Mouse (Mus musculus): ENCODE measurements around the gene Ubc.

Gene Ubc

DNA sequence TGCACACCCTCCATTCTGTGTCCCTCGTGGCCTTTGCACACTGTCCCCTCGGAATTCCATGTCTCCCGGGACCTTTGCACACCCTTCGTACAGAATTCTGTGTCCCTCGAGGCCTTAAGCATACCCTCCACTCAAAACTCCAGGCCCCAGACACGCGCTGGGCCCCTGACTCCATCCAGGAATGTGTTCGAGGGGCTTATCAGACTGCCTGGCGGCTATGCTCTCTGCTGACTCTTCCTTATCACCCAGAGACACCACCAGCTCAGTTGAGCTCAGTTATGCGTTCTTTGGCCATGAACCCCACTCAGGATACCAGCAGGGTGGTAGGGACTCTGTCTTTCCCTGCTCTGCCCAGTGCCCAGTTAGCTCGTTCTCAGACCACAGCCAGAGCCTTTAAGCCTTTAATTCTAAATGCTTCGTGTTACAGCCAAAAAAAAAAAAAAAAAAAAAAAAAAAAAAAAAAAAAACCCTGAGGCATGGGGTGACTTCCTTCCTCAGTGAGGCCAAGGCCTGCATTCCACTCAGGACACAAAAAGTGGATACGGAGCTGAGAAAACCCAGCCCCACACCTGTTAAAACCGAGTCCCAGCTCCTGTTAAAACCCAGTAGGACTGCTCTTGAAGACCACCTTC lies 48.4 kb downstream of the Ubc start:
- DNase-seq, result no peak

DNA sequence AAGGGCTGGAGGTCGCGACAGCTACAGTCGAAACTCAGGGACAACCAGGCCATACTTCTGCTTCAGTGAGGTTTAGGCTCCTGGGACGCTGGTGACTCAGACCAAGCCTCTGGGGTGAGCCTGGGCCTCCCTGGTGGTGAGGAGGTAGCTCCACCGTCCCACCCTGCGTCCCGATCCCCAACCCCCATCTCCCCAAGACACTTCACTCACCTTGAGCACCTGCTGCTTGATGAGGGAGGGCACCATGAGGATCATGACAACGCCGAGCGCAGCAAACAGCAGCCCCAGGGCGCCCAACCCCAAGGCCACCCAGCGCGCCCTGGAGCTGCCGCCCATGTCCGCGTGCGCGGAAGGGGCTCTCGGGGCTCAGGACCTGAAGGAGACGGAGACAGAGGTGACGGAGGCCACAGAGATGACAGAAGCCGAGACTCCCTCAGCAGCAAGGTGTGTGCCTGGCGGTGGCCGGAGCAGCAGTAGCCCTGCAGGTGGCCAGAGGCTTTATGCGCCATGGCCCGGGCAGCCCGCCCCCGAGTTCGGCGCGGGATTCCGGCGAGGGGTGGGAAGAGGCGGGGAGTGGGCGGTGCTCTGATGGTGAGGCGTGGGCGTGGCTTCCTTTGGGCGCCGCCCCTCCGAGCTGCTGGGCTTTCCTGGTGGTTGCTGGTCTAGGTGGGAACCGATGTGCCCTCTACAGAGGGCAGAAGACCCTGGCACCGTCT lies 49.3 kb downstream of the Ubc start, which contains the start of gene Scarb1:
Scarb1 (minus strand) TSS at position 548 of the 716 bp plus-strand sequence.
- peak; percentile 83 for DNase-seq

DNA sequence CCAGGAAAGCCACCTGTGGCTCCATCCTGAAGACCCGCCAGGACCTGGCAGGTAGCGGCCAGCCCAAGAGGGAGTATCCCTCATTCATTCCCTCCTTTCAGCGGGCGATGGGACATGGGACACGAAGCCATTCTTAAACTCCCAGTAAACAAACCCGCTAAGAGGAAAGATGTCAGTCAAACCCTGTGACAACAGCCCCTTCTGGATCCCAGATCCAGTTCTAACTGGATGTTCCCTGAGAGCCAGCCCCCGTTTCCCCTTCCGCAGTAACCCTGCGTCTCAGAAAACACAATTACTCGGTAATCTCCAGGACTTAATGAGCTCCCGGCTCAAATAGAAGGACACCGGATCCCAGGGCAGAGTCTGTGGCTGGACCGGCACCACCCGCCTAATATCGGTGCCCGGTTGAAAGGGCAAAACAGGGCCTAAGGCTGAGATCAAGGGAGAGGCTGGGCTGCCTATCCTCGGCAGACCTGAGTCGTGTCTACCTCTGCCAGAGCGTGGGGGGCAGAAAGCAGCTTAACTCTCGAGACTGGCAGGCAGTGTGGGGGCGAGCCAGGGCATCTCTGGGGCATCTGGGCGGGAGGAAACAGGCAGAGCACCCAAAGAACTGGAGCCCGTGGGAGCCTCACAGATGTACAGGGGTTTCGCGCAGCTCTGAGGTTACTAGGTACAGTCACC lies 50.0 kb downstream of the Ubc start:
- peak; percentile 23 for DNase-seq

DNA sequence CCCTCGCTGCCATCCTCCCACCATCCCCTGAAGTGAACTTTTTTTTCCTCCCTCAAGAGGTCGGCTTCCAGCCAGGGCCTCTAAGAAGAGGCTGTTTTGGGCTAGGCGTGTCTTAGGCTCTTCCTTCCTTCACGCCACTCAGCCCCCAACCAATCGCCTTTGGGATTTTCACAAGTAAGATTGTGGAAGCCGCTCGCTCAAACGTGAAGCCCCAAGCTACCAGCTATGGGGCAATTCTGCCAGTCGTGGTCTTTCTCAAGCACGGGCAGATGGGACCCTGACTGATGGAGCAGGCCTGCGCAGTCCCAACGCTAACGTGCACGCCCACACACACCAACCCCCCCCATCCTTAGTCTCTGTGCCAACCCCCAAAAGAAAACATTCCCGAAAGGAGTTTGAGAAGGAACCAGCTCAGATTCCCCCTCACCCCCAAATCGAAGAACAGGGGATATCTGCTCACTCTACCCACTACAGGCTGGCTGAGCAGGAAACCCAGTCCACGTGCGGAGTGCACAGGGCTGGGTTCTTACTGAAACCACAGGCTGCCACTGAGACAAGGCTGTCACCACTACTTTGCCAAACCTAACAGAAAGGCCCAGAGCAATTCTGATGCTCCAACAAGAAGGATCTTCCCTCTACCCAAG lies 50.8 kb downstream of the Ubc start:
- peak; percentile 25 for DNase-seq

DNA sequence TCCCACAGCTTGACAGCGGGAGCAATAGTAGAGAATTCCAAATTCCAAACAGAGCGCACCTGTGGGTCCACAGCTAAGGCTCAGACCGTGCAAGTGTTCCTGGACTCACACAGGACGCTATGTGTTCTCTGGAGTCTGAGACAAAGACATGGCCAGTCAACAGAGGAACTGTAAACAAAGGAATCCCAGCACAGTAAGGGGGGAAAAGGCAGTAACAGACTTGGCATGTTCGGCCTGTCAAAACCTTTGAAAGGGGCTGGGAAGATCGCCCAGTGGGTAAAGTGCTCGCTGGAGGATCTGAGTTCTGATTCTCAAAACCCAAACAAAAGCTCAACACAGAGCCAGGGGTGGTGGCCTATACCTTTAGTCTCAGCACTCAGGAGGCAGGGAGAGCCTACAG lies 52.5 kb downstream of the Ubc start:
- DNase-seq, result no peak

DNA sequence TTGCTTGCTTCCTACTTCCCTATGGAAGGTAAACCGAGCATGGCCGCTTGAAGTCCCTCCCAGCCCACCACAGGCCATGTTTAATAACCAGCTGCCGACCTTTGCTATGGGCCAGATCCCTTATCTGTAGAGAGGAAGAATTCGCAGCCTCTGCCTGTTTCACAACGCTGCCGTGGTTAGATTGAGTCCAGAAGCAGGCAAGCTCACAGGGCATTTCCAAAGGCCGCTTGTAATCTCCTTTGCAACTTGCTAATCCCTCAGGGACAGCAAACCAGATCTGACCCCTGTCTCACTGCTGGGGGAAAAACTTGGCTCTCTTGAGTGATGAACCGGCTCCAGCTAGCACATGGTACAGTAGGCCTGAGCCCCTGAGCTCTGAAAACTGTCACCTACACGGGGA lies 53.0 kb downstream of the Ubc start:
- no peak for DNase-seq

All from right cerebral cortex, postnatal 25 days (tissue).